Mouse (Mus musculus): ENCODE results near the gene Clic1. TPM values are rescaled to one million over a fixed set of nuclear protein-coding genes. Genes with fewer than 3 reads are reported as not detected.

Gene Clic1
- polyA plus RNA-seq, 1 experiment from 2014 or later: 89.7 TPM

DNA sequence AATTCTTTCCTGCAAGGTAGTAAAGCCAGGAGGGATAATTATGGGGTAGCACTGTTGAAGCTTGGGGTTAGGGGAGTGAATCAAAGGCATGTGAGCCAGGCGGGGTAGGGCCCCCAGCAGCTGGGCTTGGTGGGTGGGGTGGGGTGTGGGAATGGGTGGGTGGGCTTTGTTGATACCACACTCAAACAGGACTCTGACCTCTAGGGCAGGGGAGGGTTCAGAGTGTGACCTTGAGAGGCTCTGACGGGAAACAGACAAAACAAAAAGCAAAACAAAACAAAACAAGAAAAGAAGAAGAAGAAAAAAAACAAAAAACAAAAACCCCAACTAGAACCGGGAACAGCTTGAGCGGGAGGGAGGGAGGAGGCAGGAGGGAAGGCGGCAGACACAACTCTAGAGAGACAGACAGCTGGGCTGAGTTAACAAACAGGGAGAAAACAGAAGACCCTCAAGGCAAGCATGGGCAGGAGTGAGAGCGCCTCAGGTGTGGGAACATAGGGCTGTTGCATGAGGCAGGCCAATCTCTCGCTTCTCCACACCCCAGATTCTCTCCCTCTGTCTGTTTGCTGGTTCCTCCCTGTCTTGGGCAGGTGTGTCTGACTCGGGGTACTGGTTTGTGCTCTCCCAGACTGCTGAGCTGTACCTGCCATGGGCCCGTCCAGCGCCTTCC is 26.9 kb downstream of the Clic1 start, which contains the start of gene Ly6g6e:
Gene Ly6g6e (plus strand): TSS at position 396 of the 670 bp plus-strand sequence.
- no peak within 1 kb of the TSS for H3K27ac ChIP-seq (ENCODE audit: low read depth, low read length)
- H3K36me3 ChIP-seq (ENCODE audit: control insufficient read depth, insufficient read depth, low read length): no peaks in the 10 kb centered on the region
- WGBS: 25% methylated on average over 10 of the region's 10 CpGs
- H3K4me1 ChIP-seq (ENCODE audit: control insufficient read depth, insufficient read depth, low read length): peaks cover 9% of the 10 kb centered on the region
- no peaks in the 10 kb centered on the region for H3K27me3 ChIP-seq (ENCODE audit: control insufficient read depth, insufficient read depth, low read length)
- H3K9me3 ChIP-seq (ENCODE audit: control insufficient read depth, low read length): no peaks in the 10 kb centered on the region
- H3K4me2 ChIP-seq (ENCODE audit: low read depth): peak within 1 kb of the TSS; percentile 42
- ATAC-seq (ENCODE audit: insufficient read depth, low FRiP score, low TSS enrichment): no peak
- peak within 1 kb of the TSS; percentile 9 for H3K4me3 ChIP-seq (ENCODE audit: low read depth, low read length)
- H3K9ac ChIP-seq (ENCODE audit: low read length): peak within 1 kb of the TSS; percentile 57
- no peak for DNase-seq (ENCODE audit: low spot score)

DNA sequence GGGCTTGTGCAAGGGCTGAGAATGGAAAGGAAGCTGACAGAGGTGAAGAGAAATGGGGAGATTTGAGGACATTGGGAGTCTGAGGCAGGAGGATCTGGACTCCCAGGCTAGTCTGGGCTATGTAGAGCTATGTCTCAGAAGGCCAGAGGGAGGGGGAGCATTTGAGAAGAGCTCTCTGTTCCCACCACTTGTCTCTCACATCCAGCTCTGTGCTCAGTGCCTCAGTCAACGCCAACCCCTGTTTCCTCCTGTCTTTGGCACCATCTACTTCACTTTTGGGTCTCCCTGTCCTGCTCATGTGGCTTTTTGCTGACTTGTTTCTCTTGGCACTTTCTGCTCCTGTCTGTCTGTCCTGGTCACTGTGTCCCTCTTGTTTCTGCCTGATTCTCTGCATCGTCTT is 27.5 kb downstream of the Clic1 start:
- Histone ChIP-seq H3K4me1 (ENCODE audit: control insufficient read depth, insufficient read depth, low read length) (peaks cover 9% of the 10 kb centered on the region), H3K4me2 (ENCODE audit: low read depth) (peak overlapping the region; percentile 42), H3K9me3 (ENCODE audit: control insufficient read depth, low read length) (no peaks in the 10 kb centered on the region), H3K9ac (ENCODE audit: low read length) (peak overlapping the region; percentile 57), H3K27me3 (ENCODE audit: control insufficient read depth, insufficient read depth, low read length) (no peaks in the 10 kb centered on the region), H3K27ac (ENCODE audit: low read depth, low read length) (no peak overlapping the region), H3K36me3 (ENCODE audit: control insufficient read depth, insufficient read depth, low read length) (no peaks in the 10 kb centered on the region), H3K4me3 (ENCODE audit: low read depth, low read length) (peak overlapping the region; percentile 9; the same call in 1 of the 2 replicates)
- 30% methylated on average over 2 of the region's 2 CpGs for WGBS
- DNase-seq (ENCODE audit: low spot score) (no peak), ATAC-seq (ENCODE audit: insufficient read depth, low FRiP score, low TSS enrichment) (no peak)

DNA sequence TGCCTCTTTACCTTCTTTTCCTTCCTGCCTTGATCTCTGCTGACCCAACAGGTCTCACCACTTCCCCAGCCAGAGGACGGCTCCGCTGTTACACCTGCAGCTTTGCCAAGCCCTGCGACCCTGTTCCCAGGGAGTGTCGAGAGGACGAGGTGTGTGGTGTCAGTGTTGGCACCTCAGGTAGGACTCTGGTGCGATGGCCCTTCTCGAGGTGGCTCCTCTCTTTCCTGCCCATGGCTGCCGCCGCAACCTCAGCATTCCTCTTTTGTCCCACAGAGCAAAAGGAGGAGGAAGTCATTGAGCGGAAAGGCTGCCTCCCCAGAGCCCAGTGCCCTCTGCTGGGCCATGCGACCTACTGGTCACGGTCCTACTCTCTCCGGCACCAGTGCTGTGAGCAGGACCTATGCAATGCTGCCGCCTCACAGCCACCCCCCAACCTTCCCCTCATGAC is 28.0 kb downstream of the Clic1 start, which contains the start of gene Ly6g6d:
Gene Ly6g6d (minus strand): TSS at position 280 of the 448 bp plus-strand sequence.
- Histone ChIP-seq H3K4me1 (ENCODE audit: control insufficient read depth, insufficient read depth, low read length) (peaks cover 9% of the 10 kb centered on the region), H3K9me3 (ENCODE audit: control insufficient read depth, low read length) (no peaks in the 10 kb centered on the region), H3K4me3 (ENCODE audit: low read depth, low read length) (peak within 1 kb of the TSS; percentile 9), H3K9ac (ENCODE audit: low read length) (peak within 1 kb of the TSS; percentile 57), H3K36me3 (ENCODE audit: control insufficient read depth, insufficient read depth, low read length) (no peaks in the 10 kb centered on the region), H3K27me3 (ENCODE audit: control insufficient read depth, insufficient read depth, low read length) (no peaks in the 10 kb centered on the region), H3K4me2 (ENCODE audit: low read depth) (peak within 1 kb of the TSS; percentile 42), H3K27ac (ENCODE audit: low read depth, low read length) (no peak within 1 kb of the TSS)
- DNase-seq (ENCODE audit: low spot score) (peak; percentile 51), ATAC-seq (ENCODE audit: insufficient read depth, low FRiP score, low TSS enrichment) (no peak)
- 10% methylated on average over 14 of the region's 14 CpGs for WGBS

DNA sequence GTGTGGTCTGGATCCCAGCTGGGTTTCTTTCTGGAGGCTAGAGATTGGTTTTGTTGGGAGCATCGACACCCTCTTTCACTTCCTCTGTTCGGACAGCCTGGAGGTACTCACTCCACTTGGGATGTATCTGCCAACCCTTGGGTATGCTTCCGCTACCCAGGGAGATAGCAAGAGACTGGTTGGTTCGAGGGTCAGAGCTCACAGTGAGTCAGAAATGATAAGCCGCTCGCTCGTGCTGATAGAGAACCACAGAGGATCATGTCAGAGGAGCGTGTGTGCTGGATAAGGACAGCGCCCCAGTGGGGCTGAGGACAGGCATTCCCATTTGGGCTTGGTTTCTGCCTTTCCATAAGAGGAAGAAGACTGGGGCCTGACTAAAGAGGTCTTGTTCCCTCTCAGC is 30.0 kb downstream of the Clic1 start:
- DNase-seq (ENCODE audit: low spot score): no peak

DNA sequence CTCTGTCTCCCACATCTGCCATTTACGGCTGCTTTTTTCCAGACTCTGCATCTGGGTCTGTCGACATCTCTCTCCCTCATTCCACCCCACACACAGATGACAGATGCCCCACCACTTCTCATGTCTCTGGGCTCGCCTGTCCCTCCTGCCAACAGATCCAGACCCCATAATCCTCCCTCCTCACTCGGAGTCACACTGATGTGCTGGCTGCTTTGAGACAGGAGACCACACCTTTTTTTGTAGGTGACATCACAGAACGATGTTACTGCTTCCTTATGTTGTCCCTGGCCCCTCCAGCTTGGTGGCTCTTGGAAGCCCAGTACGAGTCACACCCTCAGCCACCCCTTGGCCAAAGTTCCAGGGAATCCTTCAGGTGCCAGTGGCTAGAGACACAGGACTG is 30.5 kb downstream of the Clic1 start:
- ATAC-seq (ENCODE audit: insufficient read depth, low FRiP score, low TSS enrichment) (no peak), DNase-seq (ENCODE audit: low spot score) (no peak)
- WGBS: 62% methylated on average over 6 of the region's 6 CpGs
- Histone ChIP-seq H3K4me2 (ENCODE audit: low read depth) (no peak overlapping the region), H3K4me1 (ENCODE audit: control insufficient read depth, insufficient read depth, low read length) (peaks cover 9% of the 10 kb centered on the region), H3K27me3 (ENCODE audit: control insufficient read depth, insufficient read depth, low read length) (no peaks in the 10 kb centered on the region), H3K4me3 (ENCODE audit: low read depth, low read length) (no peak overlapping the region), H3K9me3 (ENCODE audit: control insufficient read depth, low read length) (no peaks in the 10 kb centered on the region), H3K36me3 (ENCODE audit: control insufficient read depth, insufficient read depth, low read length) (no peaks in the 10 kb centered on the region), H3K27ac (ENCODE audit: low read depth, low read length) (no peak overlapping the region), H3K9ac (ENCODE audit: low read length) (no peak overlapping the region)

More for the DNA sequence above, 30.0 kb downstream of the Clic1 start:
- Histone ChIP-seq H3K4me1 (ENCODE audit: control insufficient read depth, insufficient read depth, low read length) (peaks cover 9% of the 10 kb centered on the region), H3K4me3 (ENCODE audit: low read depth, low read length) (no peak overlapping the region), H3K4me2 (ENCODE audit: low read depth) (no peak overlapping the region), H3K9ac (ENCODE audit: low read length) (no peak overlapping the region), H3K27ac (ENCODE audit: low read depth, low read length) (no peak overlapping the region), H3K27me3 (ENCODE audit: control insufficient read depth, insufficient read depth, low read length) (no peaks in the 10 kb centered on the region), H3K9me3 (ENCODE audit: control insufficient read depth, low read length) (no peaks in the 10 kb centered on the region), H3K36me3 (ENCODE audit: control insufficient read depth, insufficient read depth, low read length) (no peaks in the 10 kb centered on the region)
- no peak for ATAC-seq (ENCODE audit: insufficient read depth, low FRiP score, low TSS enrichment)
- WGBS: 75% methylated on average over 9 of the region's 9 CpGs

DNA sequence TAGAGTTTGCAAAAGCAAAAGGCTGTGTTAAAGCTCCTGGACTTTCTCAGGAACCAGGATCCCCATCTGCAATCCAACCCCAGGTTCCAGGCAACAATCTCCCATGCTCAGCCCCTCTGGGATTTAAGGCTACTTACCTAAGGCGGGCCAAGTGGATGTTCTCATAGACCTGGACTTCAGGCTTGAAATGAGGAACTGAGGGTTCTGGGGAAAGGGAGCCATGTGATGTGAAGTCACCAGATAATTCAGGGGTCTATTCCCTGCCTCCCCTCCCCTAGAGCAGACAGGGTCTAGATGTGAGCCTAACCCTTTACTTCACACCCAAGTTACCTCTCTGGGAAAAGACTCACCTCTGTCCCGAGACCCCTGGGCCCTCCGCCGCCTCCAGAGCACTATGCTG is 30.9 kb downstream of the Clic1 start:
- H3K36me3 ChIP-seq (ENCODE audit: control insufficient read depth, insufficient read depth, low read length): no peaks in the 10 kb centered on the region
- no peak overlapping the region for H3K4me2 ChIP-seq (ENCODE audit: low read depth)
- peaks cover 9% of the 10 kb centered on the region for H3K4me1 ChIP-seq (ENCODE audit: control insufficient read depth, insufficient read depth, low read length)
- H3K27ac ChIP-seq (ENCODE audit: low read depth, low read length): no peak overlapping the region
- no peak overlapping the region for H3K4me3 ChIP-seq (ENCODE audit: low read depth, low read length)
- H3K27me3 ChIP-seq (ENCODE audit: control insufficient read depth, insufficient read depth, low read length): no peaks in the 10 kb centered on the region
- ATAC-seq (ENCODE audit: insufficient read depth, low FRiP score, low TSS enrichment) (no peak), DNase-seq (ENCODE audit: low spot score) (no peak)
- WGBS: 80% methylated on average over 4 of the region's 4 CpGs
- H3K9me3 ChIP-seq (ENCODE audit: control insufficient read depth, low read length): no peaks in the 10 kb centered on the region
- no peak overlapping the region for H3K9ac ChIP-seq (ENCODE audit: low read length)

DNA sequence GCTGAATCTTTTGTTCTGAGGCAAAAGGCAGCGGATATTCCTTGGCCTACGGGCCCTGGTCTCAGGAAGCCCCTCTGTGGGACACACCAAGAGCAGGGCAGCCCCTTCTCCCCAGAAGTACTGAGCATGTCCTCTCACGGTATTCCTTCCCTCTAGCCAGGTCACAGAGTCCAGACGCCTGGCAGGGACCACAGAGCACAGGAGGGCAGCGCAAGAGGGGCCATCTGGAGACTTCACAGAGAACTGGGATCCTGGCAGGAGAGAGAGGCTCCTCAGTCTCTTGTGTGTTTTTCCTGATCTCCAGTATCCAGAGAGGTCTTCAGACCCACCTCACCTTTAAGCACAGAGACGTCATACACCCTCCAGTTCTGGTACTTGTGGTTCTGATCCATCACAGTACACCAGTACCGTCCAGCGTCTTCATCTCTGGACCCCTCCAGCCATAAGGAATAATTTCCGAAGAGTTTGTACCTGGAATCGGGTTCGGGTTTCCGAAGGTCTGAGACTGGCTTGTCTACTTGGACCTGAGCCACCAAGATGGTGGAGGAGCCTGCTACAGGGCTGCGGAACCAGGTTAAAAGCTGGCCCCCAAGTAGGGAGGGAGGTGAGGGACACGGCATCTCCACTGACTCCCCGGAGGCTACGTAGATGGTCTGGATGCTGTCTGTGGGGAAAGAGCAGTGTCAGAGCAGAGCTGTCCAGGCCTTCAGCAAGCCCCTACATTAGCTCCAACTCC is 33.2 kb downstream of the Clic1 start:
- Histone ChIP-seq H3K9me3 (ENCODE audit: control insufficient read depth, low read length) (no peaks in the 10 kb centered on the region), H3K36me3 (ENCODE audit: control insufficient read depth, insufficient read depth, low read length) (no peaks in the 10 kb centered on the region), H3K4me2 (ENCODE audit: low read depth) (no peak overlapping the region), H3K9ac (ENCODE audit: low read length) (no peak overlapping the region), H3K27me3 (ENCODE audit: control insufficient read depth, insufficient read depth, low read length) (no peaks in the 10 kb centered on the region), H3K4me1 (ENCODE audit: control insufficient read depth, insufficient read depth, low read length) (0 out of 2 replicates have a peak, but pooled peaks cover under 1% of the 10 kb centered on the region), H3K27ac (ENCODE audit: low read depth, low read length) (no peak overlapping the region), H3K4me3 (ENCODE audit: low read depth, low read length) (no peak overlapping the region)
- DNase-seq (ENCODE audit: low spot score) (no peak), ATAC-seq (ENCODE audit: insufficient read depth, low FRiP score, low TSS enrichment) (no peak)
- WGBS: 89% methylated on average over 16 of the region's 16 CpGs

DNA sequence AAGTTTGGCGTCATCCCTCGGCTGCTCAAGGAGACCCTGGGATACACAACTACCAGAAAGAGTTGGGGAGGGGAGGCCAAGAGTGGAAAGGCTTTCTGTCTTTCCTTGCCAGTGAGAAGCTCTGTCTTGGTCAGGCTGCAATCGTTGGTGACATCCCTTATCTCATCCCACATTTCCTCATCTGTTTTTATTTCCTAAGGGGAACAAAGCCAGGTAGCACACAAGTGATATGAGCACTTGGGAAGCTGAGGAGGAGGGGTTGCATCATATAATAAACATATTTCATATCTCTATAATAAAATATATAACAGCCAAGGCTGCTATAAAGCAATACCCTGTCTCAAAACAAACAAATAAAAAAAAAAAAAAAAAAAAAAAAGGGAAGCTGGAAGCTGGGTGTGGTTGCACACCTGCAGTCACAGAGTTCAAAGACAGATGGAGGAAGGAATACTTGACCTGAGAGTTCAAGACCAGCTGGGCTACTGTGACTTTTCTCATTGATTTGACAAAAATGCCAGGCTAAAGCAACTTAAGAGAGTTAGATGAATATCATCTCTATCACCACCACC is 34.2 kb downstream of the Clic1 start:
- H3K27me3 ChIP-seq (ENCODE audit: control insufficient read depth, insufficient read depth, low read length): no peaks in the 10 kb centered on the region
- no peak for ATAC-seq (ENCODE audit: insufficient read depth, low FRiP score, low TSS enrichment)

More for the DNA sequence above, 34.2 kb downstream of the Clic1 start:
- Histone ChIP-seq H3K4me2 (ENCODE audit: low read depth) (no peak overlapping the region), H3K9me3 (ENCODE audit: control insufficient read depth, low read length) (no peaks in the 10 kb centered on the region), H3K4me3 (ENCODE audit: low read depth, low read length) (no peak overlapping the region), H3K27ac (ENCODE audit: low read depth, low read length) (no peak overlapping the region), H3K4me1 (ENCODE audit: control insufficient read depth, insufficient read depth, low read length) (no peaks in the 10 kb centered on the region), H3K36me3 (ENCODE audit: control insufficient read depth, insufficient read depth, low read length) (no peaks in the 10 kb centered on the region), H3K9ac (ENCODE audit: low read length) (no peak overlapping the region)
- WGBS: 79% methylated on average over 3 of the region's 3 CpGs
- DNase-seq (ENCODE audit: low spot score): no peak

Measured in neural tube, embryonic 11.5 days (tissue).